Mouse (Mus musculus): Measurements from ENCODE around the gene Hipk1. TPM values are rescaled to one million over a fixed set of nuclear protein-coding genes. Genes with fewer than 3 reads are reported as not detected.

Gene Hipk1
- total RNA-seq, 2 experiments from 2014 or later, result 110 to 129 TPM

DNA sequence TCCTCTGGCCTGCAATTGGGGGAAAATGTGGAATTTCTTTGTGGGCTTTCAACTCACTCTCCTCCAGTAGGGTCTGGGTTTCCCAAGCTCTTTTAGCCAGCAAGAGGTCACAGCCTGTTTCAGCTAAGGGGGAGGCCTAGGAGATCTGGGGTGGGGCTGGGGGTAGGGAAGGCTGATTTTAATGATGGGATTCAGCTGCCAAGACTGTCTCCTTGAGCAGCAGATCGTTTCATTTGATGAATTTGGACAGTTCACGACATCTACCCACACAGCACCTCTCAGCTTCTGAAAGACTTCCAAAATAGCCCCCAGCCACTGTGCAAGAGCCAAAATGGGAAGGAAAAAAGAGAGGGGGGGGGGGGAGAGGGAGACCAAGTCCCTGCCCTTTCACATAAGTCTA lies 58.2 kb downstream of the Hipk1 start:
- intact Hi-C loops (cut with DNase I), result loop anchor here (5.0 kb wide), 1 partner anchor 121 kb away; no protein-coding TSS in a partner anchor
- no peak for DNase-seq (ENCODE audit: low spot score in 2 of 2)

DNA sequence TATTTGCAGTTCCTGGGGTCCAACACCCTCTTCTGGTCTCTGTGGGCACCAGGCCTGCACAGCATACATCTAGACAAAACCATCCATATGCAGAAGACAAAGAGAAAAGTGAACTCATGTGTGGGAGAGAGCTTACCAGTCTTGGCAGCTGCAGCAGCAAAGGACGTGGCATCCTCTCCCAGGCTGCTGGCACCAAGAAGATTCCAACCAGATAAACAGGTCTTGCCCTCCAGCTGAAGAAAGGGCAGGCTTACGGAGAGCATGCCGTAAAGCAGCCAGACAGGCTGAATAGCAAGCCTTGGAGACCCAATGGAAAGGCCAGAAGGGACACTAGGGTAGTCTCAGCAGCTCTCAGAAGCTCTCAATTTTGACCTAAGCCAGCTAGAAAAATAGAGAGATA lies 59.2 kb downstream of the Hipk1 start:
- no peak for DNase-seq (ENCODE audit: low spot score in 2 of 2)
- intact Hi-C loops (cut with DNase I), result loop anchor here (5.0 kb wide), 1 partner anchor 120 kb away; no protein-coding TSS in a partner anchor

DNA sequence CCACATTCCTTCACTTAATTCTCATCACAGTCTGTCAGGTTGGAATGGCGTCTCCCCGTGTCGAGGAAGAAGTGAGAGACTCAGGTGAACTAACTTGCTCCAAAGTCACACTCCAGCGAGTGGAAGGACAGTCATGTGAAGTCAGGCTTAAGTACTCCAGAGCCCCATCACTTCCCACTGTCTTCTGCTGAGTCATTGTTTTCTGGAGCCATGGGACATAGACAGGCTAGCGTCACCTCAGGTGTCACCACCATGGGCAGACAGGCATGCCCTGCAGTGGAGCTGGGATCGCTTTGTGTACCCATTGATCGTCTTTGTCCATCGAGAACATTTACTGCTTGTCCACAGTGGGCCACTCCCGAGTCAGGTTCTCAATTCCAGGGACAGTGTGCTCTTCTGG lies 61.5 kb downstream of the Hipk1 start:
- intact Hi-C loops (cut with DNase I), result loop anchor here (5.0 kb wide), 1 partner anchor 118 kb away; no protein-coding TSS in a partner anchor

DNA sequence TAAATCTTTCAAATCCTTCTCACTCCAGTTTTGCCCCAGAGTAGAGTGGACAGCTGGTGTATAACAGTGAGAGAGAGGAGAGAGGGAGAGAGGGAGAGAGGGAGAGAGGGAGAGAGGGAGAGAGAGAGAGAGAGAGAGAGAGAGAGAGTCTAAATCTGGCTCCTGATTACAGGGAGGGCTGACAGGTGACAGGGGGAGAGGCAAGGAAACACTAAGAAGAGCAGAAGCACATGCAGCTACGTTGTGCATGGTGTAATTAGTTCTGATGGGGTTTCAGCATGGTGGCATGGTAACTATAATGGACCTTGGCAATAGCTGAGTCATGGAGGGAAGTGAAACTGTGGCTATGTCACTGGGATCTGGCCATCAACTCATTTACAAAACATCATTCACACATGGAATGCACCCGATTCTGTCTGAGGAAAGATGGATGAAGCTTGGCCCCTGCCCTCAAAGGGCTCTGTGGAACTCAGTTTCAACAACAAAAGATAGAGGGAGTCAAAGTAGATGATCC lies 63.5 kb downstream of the Hipk1 start:
- intact Hi-C loops (cut with DNase I), result no loop called here
- DNase-seq (ENCODE audit: low spot score in 2 of 2), result no peak

More for the DNA sequence above, 61.5 kb downstream of the Hipk1 start:
- no peak for DNase-seq (ENCODE audit: low spot score in 2 of 2)

DNA sequence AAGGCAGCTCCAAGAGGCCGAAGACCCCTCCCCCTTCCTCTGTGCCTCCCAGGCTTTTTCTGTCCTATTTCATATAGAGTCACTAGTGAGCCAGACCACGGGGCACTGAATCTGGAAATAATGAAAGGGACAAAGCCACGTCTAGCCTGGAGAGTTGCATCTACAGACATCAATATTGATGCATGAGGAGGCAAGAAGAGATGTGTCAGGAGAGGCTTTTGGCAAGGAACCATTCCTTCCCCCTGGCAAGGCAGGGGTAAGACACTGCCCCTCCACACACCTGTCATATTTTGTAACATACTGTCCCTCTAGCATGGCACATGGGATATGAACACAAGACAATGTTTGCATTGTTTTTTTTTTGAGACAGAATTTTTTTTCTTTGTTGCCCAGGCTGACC lies 64.7 kb downstream of the Hipk1 start:
- intact Hi-C loops (cut with DNase I), result no loop called here
- no peak for DNase-seq (ENCODE audit: low spot score in 2 of 2)

DNA sequence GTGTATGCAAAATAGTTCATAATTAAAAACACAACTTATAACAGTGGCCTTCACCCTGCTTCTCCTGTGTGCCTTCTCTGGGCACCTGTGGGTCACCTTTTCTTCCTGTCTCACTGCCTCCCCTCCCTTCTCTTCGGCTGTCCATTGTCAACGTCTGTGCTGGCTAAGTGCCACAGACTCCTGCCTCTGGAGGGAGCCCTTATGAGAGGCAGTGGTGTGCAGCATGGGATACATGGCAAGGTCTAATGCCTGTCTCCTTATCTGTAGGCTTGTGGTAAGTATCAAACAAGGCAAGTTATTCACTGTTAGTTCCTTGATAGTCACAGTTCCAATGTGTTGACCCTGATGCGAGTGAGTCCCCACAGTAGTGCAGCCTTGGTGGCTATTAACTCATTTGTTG lies 67.2 kb downstream of the Hipk1 start:
- intact Hi-C loops (cut with DNase I), result no loop called here
- no peak for DNase-seq (ENCODE audit: low spot score in 2 of 2)

DNA sequence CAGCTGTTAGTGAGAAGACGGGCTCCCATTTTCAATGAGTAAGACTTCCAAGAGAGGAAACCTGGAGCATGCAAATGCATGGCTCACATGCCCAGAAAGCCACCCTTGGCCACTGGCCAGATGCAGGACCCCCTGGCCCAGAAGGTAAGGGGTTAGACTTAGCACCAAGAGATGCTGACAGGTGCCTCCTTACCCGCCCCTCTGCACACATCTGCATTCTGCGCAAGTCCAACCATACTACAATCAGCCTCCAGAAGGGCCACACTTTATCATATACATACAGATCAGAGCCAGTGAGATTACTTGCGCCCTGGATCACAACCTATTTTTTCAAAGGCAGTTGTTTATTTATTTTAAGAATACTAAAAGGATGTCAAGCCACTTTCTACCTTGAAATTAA lies 72.6 kb downstream of the Hipk1 start:
- DNase-seq (ENCODE audit: low spot score in 2 of 2), result no peak
- intact Hi-C loops (cut with DNase I), result no loop called here

DNA sequence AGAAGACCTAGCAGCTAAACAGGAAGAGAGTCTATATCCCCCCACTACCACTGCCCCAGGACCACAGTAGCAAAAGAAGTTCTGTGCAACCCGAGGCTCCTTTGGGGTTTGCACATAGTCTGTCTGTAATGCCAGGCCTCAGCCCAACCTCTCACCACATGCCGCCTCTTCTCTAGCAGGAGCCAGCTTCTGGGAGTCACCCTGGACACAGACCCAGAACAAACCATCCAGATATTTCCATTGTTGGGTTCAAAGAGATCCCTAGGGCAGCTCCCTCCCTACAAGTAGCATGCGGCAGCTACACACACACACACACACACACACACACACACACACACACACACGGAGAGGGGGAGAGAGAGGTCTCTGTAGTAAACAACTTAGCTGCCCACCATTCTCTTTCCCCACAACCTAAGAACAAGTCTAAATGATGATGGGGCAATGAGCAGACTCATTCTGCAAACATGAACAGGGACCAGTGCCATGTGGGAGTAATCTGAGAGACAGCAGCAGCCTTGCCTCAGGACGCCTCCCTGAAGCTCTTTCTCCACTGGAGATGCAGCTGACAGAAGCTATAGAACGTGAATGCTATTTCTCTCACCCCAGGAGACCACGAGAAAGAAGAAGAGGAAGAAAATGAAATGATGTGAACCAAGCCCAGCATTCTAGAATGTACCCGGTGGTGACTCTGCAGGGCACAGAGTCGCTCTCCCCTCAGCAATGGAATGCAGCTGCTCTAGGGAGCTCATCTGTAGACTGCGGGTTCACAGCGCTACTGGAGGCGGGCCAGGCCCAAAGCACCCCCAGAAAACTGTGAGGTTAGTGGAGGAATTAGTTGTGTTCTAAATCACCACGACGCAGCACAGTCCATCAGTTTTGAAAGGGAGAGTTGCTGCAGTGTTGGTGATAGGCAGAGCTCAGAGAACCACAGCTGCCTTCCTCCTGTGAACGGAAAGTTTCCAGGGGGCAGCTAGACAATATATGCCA lies 74.3 kb downstream of the Hipk1 start:
- DNase-seq (ENCODE audit: low spot score in 2 of 2), result no peak
- intact Hi-C loops (cut with DNase I), result no loop called here

DNA sequence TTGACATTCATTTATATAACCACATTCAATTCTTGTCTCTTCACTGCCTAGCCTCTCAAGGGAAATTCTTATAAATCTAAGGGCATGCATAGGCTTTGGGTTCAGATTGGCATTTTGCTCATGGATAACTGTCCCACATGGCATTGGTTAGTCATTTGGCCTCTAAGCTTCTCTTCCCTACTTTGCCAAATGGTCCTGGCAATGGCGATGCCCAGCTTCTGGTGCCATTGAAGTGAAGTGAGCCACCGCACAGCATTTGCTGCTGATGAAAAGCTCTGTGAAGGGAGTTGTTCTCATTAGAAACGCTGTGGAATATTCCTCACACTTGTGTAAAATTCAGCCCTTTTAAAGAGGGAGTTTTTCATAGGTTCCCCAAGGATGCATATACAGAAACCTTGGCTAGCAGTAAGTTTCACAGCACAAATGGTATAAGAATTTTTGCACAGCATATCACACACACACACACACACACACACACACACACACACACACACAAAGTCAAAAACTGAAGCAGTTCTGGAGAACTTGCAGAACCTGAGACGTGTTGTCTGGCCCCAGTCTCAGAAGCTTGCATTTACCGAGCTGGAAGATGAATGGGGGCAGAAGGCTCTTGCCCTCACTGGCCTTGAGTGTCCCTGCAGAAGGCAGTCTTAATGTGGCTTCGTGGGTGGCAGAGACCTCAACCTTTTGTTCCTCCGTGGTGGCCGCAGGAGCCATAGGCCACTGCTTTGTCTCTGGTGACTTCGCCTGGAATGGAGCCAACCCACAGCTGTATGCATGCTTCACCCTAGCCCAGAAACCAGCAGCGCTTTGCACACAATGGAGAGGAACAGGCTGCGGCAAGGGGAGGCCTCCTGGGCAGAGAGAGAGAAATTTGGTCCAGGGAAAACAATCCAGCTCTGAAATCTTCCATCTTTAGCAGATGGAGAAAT lies 75.3 kb downstream of the Hipk1 start:
- DNase-seq (ENCODE audit: low spot score in 2 of 2), result no peak
- intact Hi-C loops (cut with DNase I), result no loop called here

DNA sequence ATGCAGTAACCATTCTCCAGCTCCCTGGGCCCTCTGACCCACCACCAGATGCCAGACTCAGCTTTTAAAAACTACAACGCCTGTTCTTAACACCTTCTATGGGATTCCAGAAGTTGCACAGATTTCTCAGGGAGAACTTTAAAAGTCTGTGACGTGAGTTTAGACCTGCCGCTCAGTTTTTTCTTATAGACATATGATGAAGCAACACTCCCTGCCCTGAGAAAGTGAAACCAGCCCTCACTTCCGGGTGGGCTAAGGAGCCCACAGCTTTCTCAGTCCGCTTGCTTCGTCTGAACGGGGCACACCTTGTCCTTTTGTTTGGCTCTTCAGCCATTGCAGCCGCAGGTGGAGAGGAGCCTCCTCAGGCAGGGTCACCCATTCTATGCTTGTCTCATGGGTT lies 76.4 kb downstream of the Hipk1 start:
- no peak for DNase-seq (ENCODE audit: low spot score in 2 of 2)
- intact Hi-C loops (cut with DNase I), result no loop called here

DNA sequence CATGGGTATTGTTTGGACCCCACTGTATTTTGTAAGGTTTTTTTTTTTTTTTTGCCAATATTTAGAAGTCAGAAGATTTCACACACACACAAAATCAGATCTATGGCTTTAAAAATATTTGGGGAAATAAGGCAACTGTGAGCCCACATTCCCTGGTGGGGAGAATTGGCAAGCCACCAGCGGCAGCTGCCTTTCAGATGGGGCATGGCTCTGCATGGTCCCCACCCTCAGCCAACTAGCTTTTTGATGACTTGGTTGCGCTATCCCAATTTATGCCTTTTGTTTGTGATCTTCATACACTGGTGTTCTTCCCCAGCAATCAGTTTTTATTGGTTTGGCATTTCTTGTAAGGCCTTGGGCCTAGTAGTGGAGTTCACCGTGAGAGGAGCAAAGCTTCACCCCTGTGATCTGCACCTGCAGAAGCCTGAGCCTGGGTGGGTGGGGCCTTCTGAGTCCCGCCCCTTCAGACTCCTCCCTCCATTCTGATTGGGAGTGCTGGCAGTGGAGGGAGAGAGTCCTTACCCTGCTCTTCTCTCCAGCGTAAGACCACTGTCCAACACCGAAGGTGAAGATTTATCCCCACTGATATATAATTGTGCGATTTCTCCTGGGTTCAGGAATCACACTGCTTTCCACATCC lies 77.0 kb downstream of the Hipk1 start:
- no peak for DNase-seq (ENCODE audit: low spot score in 2 of 2)
- intact Hi-C loops (cut with DNase I), result no loop called here

DNA sequence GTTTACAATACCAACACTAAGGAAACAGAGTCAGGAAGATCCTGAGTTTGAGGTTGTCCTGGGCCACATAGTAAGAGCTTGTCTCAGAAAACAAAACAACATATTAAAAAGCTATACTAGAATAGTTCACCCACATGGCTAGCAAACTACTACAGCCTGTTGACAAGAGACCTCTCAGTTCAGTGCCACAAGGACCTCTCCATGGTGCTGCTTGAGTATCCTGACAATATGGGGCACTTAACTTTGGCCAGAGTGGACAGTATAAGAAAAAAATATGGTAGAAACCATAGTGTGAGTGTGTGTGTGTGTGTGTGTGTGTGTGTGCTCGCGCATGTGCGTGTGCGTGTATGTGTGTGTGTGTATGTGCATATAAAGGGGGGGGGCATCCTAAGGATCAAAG lies 79.2 kb downstream of the Hipk1 start:
- intact Hi-C loops (cut with DNase I), result no loop called here
- no peak for DNase-seq (ENCODE audit: low spot score in 2 of 2)

DNA sequence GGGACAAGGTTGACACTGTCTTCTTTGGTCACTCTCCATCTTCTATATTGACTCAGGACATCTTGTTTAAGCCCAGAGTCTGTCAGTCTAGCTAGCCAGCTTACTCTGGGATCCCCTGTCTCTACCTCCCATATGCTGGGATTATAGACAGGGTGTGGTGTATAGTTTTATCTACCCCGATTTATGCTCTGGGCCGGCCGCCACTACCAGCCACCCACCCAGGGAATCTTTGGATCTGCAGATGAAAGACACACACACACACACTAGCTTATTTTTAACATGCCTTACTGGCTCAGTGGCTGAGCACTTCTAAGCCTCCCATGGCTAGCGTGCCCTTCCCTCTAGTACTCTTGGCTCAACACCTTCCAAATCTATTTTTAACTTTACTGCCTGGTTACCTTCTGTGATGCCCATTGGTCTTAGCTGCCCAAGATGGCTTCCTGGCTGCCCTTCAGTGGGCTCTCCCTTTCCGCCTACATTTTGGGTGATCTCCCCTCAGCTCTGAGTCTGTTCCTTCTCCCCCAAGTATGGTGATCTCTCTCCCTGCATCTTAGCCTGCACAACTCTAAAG lies 81.8 kb downstream of the Hipk1 start:
- no peak for DNase-seq (ENCODE audit: low spot score in 2 of 2)
- intact Hi-C loops (cut with DNase I), result no loop called here

DNA sequence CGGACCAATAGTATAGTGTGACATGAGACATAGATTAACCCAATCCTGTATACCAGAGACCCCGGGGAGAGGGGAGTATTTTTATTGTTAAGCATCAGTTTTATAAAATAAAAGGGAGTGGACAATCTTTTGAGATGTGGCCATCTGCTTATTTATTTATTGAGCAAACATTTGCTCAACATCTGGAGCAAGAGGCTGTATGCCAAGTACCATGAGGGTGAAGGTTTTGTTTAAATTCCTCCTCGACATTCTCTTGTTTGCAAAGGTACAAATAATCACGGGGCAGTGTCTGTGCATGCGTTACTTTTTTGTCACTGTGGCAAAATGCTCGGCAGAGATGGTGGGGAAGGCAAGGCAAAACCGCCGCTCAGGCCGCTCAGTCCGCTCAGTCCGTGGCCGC lies 85.9 kb downstream of the Hipk1 start:
- intact Hi-C loops (cut with DNase I), result no loop called here

DNA sequence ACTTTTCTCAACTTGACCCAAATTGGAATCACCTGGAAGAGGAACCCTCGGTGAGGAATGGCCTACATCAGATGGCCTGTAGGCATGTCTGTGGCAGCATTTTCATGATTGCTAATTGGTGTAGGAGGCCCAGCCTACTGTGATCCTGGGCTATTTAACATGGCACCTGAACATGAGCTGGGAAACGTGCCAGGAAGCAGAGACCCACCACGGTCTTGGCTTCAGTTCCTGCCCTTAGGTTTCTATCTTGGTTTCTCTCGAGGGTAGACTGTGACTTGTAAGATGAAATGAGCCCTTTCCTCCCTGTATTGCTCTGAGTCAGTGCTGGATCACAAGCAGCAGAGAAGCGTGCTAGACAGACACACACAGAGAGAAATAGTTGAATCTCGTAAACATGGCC lies 86.7 kb downstream of the Hipk1 start:
- DNase-seq (ENCODE audit: low spot score in 2 of 2), result no peak
- intact Hi-C loops (cut with DNase I), result no loop called here

More for the DNA sequence above, 85.9 kb downstream of the Hipk1 start:
- no peak for DNase-seq (ENCODE audit: low spot score in 2 of 2)

DNA sequence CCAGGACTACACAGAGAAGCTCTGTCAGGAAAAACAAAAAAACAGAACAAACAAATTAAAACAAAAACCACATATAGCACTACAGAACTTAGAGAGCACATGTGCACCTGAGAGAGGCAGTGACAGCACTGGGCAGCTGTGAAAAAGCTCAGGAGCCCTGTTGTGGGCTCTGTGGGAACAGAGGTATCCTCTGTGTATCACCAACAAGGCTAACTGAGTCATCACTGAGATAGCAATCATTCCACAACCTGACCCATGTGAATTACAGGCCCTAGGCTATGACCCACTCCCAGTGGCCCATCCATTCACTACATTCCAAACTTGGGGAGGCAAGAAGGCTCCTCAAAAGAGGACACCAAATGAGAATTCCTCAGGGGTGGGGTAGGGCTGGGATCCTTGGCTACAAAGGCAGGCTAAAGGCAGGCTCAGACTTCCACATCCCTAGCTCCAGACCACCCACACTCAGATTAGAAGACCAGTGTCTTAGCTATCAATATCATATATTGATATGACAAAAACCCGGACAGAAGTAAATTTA lies 94.9 kb downstream of the Hipk1 start:
- intact Hi-C loops (cut with DNase I), result no loop called here
- DNase-seq (ENCODE audit: low spot score in 2 of 2), result no peak

DNA sequence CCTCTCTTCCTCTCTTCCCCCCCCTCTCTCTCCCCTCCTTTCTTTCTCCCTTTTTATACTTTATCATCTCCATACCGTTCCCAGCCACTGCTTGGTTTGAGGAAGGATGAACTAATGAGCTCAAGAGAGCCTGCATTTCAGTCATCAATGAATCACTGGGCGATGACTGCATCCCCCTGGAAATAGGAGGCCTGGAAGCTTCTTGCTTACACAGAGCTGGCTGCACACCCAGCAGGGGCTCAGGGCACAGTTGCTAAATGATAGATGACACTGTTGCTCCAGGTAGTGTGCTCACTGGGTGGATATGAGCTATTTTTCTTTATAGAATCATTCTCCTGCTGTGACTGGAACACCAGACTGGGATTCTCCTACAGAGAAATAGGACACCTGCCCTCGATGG lies 95.8 kb downstream of the Hipk1 start:
- no peak for DNase-seq (ENCODE audit: low spot score in 2 of 2)
- intact Hi-C loops (cut with DNase I), result no loop called here

DNA sequence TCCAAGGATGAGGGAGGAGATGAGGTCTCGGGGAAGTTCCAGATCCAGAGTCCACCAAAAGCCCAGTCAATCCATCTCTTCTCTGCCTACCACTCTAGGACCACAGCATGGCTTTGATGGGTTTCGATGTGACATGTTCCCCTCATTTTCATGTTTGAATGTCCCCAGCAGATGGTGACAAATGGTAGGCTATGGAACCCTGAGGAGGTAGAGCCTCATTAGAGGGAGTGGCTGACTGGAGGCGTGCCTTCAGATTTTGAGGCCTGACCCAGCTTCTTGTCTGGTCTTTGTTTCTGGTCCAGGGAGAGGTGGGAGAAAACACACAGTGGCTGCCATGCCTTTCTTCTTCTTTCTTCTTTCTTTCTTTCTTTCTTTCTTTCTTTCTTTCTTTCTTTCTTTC lies 100.9 kb downstream of the Hipk1 start:
- DNase-seq (ENCODE audit: low spot score in 2 of 2), result no peak
- intact Hi-C loops (cut with DNase I), result no loop called here

Data from left cerebral cortex, postnatal 36 days (tissue).